Mouse (Mus musculus) megakaryocyte, embryonic 14.5 days (primary cell): ENCODE results near the gene Smarcd2. TPM values are rescaled to one million over a fixed set of nuclear protein-coding genes. Genes with fewer than 3 reads are reported as not detected.

ENCODE experiments used
- H3K27me3 ChIP-seq: replicated peaks from 2 replicates; pipeline ENCODE3; 2012; ENCODE audit warnings: inconsistent platforms
- H3K36me3 ChIP-seq: replicated peaks from 2 replicates; pipeline ENCODE3; 2012; ENCODE audit warnings: low read length, inconsistent platforms, mixed read lengths
- H3K4me1 ChIP-seq: 2 replicates; pipeline ENCODE4 v1.6.1; 2012; ENCODE audit warnings: inconsistent platforms
- H3K4me3 ChIP-seq: replicated peaks from 2 replicates; pipeline ENCODE3; 2012; ENCODE audit warnings: moderate library complexity, mild to moderate bottlenecking, inconsistent platforms
- H3K9me3 ChIP-seq: 2 replicates; pipeline ENCODE4 v1.6.1; 2012; ENCODE audit warnings: inconsistent platforms
- FLI1 ChIP-seq: IDR thresholded peaks from 2 replicates; pipeline ENCODE4 v1.6.1; 2012; ENCODE audit warnings: low read length, inconsistent platforms, mixed read lengths
- GATA1 ChIP-seq: IDR thresholded peaks from 3 replicates; pipeline ENCODE4 v1.6.1; 2012; ENCODE audit warnings: mixed read lengths, low read length, inconsistent platforms, borderline replicate concordance
- polyA plus RNA-seq: library from polyadenylated mRNA; stranded (reverse); fragments of >175 nt; gene quantifications from 2 replicates; pipeline ENCODE4 v1.2.3, GENCODE M21; 2012; ENCODE audit warnings: low replicate concordance; ENCODE audit not compliant: insufficient read depth

The Smarcd2 gene
- 51.3 and 84.6 TPM in 2 replicates for polyA plus RNA-seq

DNA sequence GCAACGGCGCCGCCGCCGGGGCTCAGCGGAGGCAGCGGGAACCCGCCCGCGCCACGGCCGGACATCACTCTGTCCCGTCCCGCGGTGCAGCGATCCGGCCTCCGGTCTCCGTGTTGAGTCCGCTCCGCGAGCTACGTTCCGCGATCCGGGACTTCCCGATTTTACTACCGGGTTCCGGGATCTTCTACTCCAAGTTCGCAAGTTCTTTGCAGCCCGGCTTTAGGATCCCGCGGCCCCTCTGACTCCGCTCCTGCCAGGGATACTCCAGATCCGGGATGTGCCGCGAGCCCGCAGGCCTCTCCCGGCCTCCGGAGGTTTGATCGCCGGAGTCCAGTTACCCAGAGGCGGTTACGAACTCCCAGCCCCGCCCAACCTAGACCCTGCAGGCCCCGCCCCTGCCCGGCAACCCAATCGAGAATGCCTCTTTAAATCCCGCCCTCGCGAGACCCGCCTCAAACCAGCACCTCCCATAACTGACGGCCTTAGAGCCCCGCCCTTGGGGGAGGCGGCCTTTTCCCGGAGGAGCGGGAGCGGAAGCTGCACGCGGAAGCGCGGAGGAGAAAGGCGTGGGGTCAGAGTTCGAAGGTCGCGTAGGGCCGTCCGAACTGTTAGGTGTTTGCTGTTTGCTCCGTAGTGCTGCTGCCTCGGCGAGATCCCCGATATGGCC, at the start of gene Smarcd2:
Gene Smarcd2 (minus strand): TSS at position 329 of the 667 bp plus-strand sequence.
- H3K4me1 ChIP-seq, result peaks cover 77% of the 10 kb centered on the region
- H3K4me3 ChIP-seq, result peak within 1 kb of the TSS; percentile 96
- no peak for TF ChIP-seq GATA1
- 0 out of 2 replicates have a peak, but pooled peaks have one; percentile 27 for TF ChIP-seq FLI1
- H3K36me3 ChIP-seq, result peaks cover 17% of the 10 kb centered on the region
- H3K9me3 ChIP-seq, result no peaks in the 10 kb centered on the region
- no peaks in the 10 kb centered on the region for H3K27me3 ChIP-seq

DNA sequence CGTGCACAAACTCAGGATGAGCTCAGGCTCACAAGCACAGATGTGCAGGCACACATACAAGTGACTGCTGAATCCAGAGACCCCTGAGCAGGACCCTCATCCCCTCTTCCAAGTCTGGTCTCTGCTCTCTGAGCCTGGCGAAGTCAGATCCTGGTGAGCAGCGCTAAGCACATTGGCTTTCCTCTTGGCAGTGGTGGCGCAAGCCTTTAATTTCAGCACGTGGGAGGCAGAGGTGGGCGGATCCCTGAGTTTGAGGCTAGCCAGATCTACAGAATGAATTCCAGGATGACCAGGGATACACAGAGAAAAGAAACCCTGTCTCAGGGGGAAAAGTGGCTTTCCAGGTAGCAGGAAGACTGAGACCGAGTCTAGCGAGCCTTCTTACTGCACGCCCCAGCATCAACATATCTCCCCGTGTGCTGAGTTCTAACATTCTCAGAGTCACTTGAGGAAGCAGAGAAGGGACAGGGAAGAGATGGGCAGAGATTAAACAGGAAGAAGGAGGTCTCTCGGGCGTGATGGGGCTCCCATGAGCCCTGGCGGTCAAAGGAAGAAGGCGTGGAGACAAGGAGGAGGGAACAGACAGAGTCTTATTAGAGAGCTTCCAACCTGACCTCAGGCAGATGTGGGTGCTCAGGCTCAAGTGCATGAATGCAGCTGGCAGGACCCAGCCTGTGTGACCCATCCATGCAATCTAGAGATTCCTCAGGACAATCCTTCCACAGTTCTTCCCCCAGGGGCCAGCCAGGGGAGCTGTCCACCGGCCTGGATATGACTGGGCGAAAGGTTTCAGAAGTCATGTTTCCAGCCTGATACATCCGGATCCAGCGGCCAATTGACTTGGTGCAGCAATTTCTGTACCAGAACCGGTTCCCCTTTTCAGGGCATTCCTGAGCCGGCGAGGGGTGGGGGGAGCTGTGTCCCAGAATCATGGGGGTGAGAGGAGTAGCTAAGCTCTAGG, 45.9 kb upstream of the Smarcd2 start:
- Histone ChIP-seq H3K4me3 (no peak overlapping the region), H3K36me3 (no peaks in the 10 kb centered on the region), H3K9me3 (no peaks in the 10 kb centered on the region), H3K4me1 (peaks cover 26% of the 10 kb centered on the region), H3K27me3 (peaks cover 73% of the 10 kb centered on the region)
- TF ChIP-seq FLI1, result no peak
- no peak for TF ChIP-seq GATA1

DNA sequence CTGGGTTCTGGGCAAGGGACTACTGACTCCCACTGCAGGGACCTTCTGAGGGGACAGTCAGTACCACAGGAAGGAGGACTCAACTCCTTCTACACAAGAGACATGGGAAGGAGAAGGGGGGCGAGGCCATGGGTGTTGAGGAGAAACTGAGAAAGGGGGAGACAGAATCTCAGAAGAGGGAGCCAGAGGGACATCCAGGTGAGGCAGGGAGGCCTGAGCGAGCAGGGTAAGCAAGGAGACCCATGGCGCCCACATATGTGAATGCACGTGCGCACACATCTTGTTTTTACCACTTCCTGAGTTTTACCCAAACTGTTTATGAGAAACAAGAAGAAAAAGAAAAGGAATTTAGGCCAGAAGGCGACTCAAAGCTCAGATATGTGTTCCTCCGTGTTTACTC, 45.0 kb upstream of the Smarcd2 start:
- peaks cover 74% of the 10 kb centered on the region for H3K27me3 ChIP-seq
- H3K9me3 ChIP-seq, result no peaks in the 10 kb centered on the region
- peaks cover 30% of the 10 kb centered on the region for H3K4me1 ChIP-seq
- no peak for TF ChIP-seq GATA1
- no peak for TF ChIP-seq FLI1
- H3K36me3 ChIP-seq, result no peaks in the 10 kb centered on the region
- H3K4me3 ChIP-seq, result no peak overlapping the region

DNA sequence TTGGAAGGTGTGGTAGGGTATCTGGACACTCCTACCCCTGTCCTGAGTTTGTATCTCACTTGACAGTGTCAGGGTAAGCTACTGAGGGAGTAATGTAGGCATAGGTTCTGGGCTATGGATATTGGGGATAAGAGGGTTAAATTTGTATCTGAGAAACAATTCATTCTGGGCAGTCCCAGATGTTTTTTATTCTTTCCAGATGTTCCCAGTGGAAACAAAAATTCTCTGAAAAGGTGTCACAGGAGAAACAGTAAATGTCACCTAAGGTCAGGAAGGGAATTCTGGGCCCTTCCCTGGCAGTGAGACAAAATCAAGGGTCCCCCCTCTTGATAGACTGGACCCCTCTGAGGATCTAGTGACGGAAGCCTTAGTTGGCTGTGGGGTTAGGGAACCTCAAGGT, 43.6 kb upstream of the Smarcd2 start:
- Histone ChIP-seq H3K9me3 (no peaks in the 10 kb centered on the region), H3K27me3 (peaks cover 76% of the 10 kb centered on the region), H3K4me1 (peaks cover 30% of the 10 kb centered on the region), H3K36me3 (no peaks in the 10 kb centered on the region), H3K4me3 (no peak overlapping the region)
- TF ChIP-seq FLI1, result no peak
- no peak for TF ChIP-seq GATA1

DNA sequence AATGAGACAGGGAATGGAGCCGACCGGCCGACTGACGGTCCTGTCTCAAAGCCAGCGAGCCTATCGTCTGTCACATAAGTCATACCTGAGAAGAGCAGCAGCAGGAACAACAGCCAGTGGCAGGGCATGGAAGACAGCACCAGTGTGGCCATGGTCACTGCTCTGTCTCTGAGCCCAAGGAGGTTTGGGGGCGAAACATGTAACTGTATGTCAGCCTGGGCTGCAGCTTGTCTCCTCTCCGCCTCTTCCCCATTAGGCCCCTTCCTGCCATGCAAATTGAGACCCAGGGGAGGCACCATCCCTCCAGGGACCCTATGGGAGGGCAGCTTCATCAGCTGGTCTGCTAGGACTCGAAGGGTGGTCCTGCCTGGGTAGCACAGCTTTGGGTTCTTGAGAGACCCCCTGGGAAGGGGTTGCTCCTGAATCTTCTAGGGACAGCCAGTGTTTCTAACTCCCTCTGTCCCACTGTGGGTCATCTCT, 41.6 kb upstream of the Smarcd2 start, which contains the start of gene Cd79b:
Gene Cd79b (minus strand): TSS at position 430 of the 480 bp plus-strand sequence.
- peaks cover 26% of the 10 kb centered on the region for H3K4me1 ChIP-seq
- peaks cover 71% of the 10 kb centered on the region for H3K27me3 ChIP-seq
- TF ChIP-seq FLI1 (no peak), GATA1 (no peak)
- no peaks in the 10 kb centered on the region for H3K9me3 ChIP-seq
- H3K4me3 ChIP-seq, result peak within 1 kb of the TSS; percentile 86
- H3K36me3 ChIP-seq, result no peaks in the 10 kb centered on the region

DNA sequence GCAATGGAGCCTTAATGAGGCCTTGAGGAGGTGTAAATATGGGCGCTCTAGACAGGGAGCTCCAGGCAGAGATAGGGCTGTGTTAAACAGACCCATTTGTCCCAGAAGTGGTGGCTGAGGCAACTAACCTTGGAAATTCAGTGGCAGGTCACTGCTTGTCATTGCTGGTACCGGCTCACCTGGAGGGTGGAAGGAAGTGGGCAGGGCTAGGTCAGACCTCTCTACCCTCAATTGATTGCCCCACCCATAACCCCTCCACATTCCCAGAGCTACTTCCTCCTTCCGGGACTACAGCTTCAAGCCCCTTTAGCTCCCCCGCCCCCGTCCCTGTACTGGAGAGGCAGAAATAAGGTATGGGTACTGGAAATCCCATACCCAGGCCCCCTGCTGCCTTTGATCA, 40.8 kb upstream of the Smarcd2 start:
- H3K36me3 ChIP-seq, result no peaks in the 10 kb centered on the region
- H3K4me3 ChIP-seq, result peak overlapping the region; percentile 86
- TF ChIP-seq FLI1 (no peak), GATA1 (no peak)
- H3K4me1 ChIP-seq, result peaks cover 18% of the 10 kb centered on the region
- peaks cover 64% of the 10 kb centered on the region for H3K27me3 ChIP-seq
- no peaks in the 10 kb centered on the region for H3K9me3 ChIP-seq

DNA sequence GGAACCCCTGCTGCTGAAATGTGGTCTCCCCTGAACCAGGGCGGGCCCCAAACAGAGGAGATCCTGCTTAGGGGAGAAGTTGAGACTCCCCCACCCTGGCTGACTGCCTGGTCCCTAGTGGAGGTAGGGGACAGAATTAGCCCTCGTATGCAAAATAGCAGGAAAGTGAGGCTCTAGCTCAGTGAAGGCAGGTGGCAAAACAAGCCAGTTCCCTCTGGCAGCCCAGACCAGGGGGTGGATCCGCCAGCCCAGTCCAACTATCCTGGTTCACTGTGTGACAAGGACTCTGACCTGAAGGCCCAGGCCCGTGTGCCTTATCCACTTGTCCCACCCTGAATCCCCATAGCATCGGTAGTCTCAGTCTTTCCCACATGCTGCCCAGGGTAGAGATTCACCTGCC, 37.4 kb upstream of the Smarcd2 start:
- TF ChIP-seq FLI1 (no peak), GATA1 (no peak)
- Histone ChIP-seq H3K4me3 (no peak overlapping the region), H3K9me3 (no peaks in the 10 kb centered on the region), H3K27me3 (peaks cover 43% of the 10 kb centered on the region), H3K36me3 (no peaks in the 10 kb centered on the region), H3K4me1 (peaks cover 19% of the 10 kb centered on the region)

DNA sequence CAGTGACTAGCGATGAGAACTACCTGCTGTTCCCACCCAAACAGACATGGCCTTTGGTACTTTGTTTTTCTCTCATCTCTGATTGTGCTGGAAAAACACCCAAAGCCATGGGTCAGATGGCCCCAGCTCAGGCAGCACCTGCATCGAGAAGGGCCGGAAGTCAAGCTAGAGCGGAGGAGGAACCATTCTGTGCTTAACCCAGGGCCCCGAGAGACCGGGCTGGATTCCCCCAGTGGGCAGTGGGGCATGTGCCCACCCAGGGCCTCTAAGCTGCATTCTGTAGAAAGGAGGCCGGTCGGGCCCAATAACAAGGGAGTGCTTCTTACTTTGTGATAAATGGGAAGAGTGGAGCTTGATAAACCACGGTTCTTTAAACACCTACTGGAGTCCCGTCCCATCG, 35.4 kb upstream of the Smarcd2 start:
- Histone ChIP-seq H3K9me3 (no peaks in the 10 kb centered on the region), H3K4me3 (no peak overlapping the region), H3K27me3 (peaks cover 40% of the 10 kb centered on the region), H3K36me3 (no peaks in the 10 kb centered on the region), H3K4me1 (peaks cover 4% of the 10 kb centered on the region; the same call in 1 of the 2 replicates)
- no peak for TF ChIP-seq GATA1

DNA sequence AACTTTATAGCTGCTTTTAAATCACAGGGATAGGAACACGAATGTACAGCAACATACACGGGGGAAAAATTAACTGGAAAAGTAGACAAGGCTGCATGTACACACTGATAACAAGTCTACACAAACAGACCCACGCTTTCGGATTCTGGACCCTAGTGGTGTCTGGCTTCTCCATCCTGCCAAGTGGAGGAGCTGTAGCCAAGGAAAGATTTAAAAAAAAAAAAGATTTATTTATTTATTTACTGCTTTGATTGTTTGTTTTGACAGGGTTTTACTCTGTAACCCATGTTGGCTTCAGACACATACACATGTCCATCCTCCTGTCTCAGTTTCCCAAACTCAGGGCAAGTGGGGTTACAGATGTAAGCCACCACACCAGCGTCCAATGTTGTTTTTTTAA, 34.7 kb upstream of the Smarcd2 start:
- Histone ChIP-seq H3K4me3 (no peak overlapping the region), H3K27me3 (peaks cover 34% of the 10 kb centered on the region), H3K4me1 (peaks cover 4% of the 10 kb centered on the region; the same call in 1 of the 2 replicates), H3K9me3 (no peaks in the 10 kb centered on the region), H3K36me3 (no peaks in the 10 kb centered on the region)
- TF ChIP-seq GATA1, result no peak
- TF ChIP-seq FLI1, result no peak

DNA sequence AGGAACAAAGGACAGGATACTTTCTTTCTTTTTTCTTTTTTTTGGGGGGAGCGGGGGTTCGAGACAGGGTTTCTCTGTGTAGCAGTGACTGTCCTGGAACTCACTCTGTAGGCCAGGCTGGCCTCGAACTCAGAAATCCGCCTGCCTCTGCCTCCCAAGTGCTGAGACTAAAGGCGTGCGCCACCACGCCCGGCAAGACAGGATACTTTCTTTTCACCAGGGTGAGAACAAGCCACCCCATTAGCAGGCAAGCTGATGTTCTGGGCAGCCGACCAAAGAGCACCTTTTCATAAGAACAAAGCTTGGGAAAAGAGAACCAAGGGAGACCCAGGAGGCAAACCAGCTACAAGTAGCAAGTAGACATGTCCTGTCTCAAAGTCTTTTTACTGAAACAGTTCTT, 34.0 kb upstream of the Smarcd2 start:
- no peak overlapping the region for H3K4me3 ChIP-seq
- H3K27me3 ChIP-seq, result peaks cover 29% of the 10 kb centered on the region
- TF ChIP-seq GATA1 (no peak), FLI1 (no peak)
- no peaks in the 10 kb centered on the region for H3K36me3 ChIP-seq
- H3K4me1 ChIP-seq, result peaks cover 4% of the 10 kb centered on the region; the same call in 1 of the 2 replicates
- no peaks in the 10 kb centered on the region for H3K9me3 ChIP-seq

DNA sequence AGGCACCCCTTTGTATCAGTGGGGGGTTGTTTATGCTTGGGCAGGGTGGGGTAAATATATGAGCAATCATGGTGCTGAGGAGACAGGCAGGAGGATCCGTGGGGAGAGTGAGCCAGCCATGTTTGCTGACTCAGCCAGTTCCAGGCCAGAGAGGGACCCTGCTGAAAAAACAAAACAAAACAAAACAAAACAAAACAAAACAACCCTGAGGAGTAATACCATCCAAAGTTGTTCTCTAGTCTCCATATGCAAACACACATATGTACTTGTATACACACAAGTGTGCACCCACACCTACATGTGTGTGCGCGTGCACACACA, 33.3 kb upstream of the Smarcd2 start:
- Histone ChIP-seq H3K36me3 (no peaks in the 10 kb centered on the region), H3K27me3 (peaks cover 28% of the 10 kb centered on the region), H3K4me3 (no peak overlapping the region), H3K9me3 (no peaks in the 10 kb centered on the region), H3K4me1 (peaks cover 4% of the 10 kb centered on the region; the same call in 1 of the 2 replicates)
- TF ChIP-seq GATA1 (no peak), FLI1 (no peak)
